Mouse (Mus musculus) testis, adult 2 months (tissue): ENCODE data around the gene Rfx4. TPM values are rescaled to one million over a fixed set of nuclear protein-coding genes. Genes with fewer than 3 reads are reported as not detected.

ENCODE experiments used
- H3K27ac ChIP-seq: fragments of 200-500 bp; 2 replicates; pipeline ENCODE4 v1.5.1; 2012; ENCODE audit warnings: low read depth, low read length; ENCODE audit not compliant: control insufficient read depth, insufficient read depth
- H3K27me3 ChIP-seq: fragments of 200-500 bp; 2 replicates; pipeline ENCODE4 v1.6.1; 2012; ENCODE audit warnings: mild to moderate bottlenecking, low read length, moderate library complexity; ENCODE audit not compliant: control insufficient read depth, insufficient read depth
- H3K36me3 ChIP-seq: fragments of 200-500 bp; 2 replicates; pipeline ENCODE4 v1.6.1; 2012; ENCODE audit warnings: mild to moderate bottlenecking, low read length; ENCODE audit not compliant: control insufficient read depth, insufficient read depth
- H3K4me1 ChIP-seq: fragments of 200-500 bp; 2 replicates; pipeline ENCODE4 v1.6.1; 2012; ENCODE audit warnings: low read length; ENCODE audit not compliant: control insufficient read depth, insufficient read depth
- H3K4me3 ChIP-seq: fragments of 200-500 bp; 2 replicates; pipeline ENCODE4 v1.5.1; 2012; ENCODE audit warnings: low read depth, mild to moderate bottlenecking, low read length, moderate library complexity, mixed read lengths; ENCODE audit not compliant: control insufficient read depth
- CTCF ChIP-seq: fragments of 200-500 bp; IDR thresholded peaks from 2 replicates; pipeline ENCODE4 v1.5.1; 2012; ENCODE audit warnings: low read depth, mild to moderate bottlenecking, inconsistent platforms, low read length, moderate library complexity; ENCODE audit not compliant: control insufficient read depth, insufficient read depth, insufficient replicate concordance
- POLR2A ChIP-seq: fragments of 200-500 bp; IDR thresholded peaks from 2 replicates; pipeline ENCODE4 v1.6.1; 2012; ENCODE audit warnings: low read depth, mild to moderate bottlenecking, inconsistent platforms, low read length, moderate library complexity; ENCODE audit not compliant: control insufficient read depth
- polyA plus RNA-seq: library from polyadenylated mRNA; depleted of rRNA; stranded (reverse); fragments of >200 nt; gene quantifications from 2 replicates; pipeline ENCODE4 v1.2.3, GENCODE M21; 2012

Rfx4 gene
- polyA plus RNA-seq, 1 experiment = 93.1 TPM

- H3K27ac ChIP-seq = no peak overlapping the region
- H3K4me1 ChIP-seq = no peaks in the 10 kb centered on the region
- H3K4me3 ChIP-seq = no peak overlapping the region
- H3K27me3 ChIP-seq = no peaks in the 10 kb centered on the region
- H3K36me3 ChIP-seq = peaks cover 1% of the 10 kb centered on the region; the same call in 1 of the 2 replicates
- TF ChIP-seq CTCF (no peak), POLR2A (no peak)
These were observed 102.5 kb downstream of the Rfx4 start for GRCm38 (mm10) chr10:84858371-84858770.

GRCm38 (mm10) chr10:84858806-84859496, 103.1 kb downstream of the Rfx4 start:
- Histone ChIP-seq H3K36me3 (peaks cover 1% of the 10 kb centered on the region; the same call in 1 of the 2 replicates), H3K4me3 (no peak overlapping the region), H3K27me3 (no peaks in the 10 kb centered on the region), H3K27ac (no peak overlapping the region), H3K4me1 (no peaks in the 10 kb centered on the region)
- no peak for TF ChIP-seq CTCF
- no peak for TF ChIP-seq POLR2A

- Histone ChIP-seq H3K4me1 (no peaks in the 10 kb centered on the region), H3K4me3 (no peak overlapping the region), H3K36me3 (peaks cover 1% of the 10 kb centered on the region; the same call in 1 of the 2 replicates), H3K27me3 (no peaks in the 10 kb centered on the region), H3K27ac (no peak overlapping the region)
- TF ChIP-seq POLR2A (no peak), CTCF (no peak)
These were observed 103.9 kb downstream of the Rfx4 start for GRCm38 (mm10) chr10:84859556-84860380.

GRCm38 (mm10) chr10:84863488-84863887, 107.6 kb downstream of the Rfx4 start:
- Histone ChIP-seq H3K27ac (no peak overlapping the region), H3K4me3 (no peak overlapping the region), H3K27me3 (no peaks in the 10 kb centered on the region), H3K4me1 (no peaks in the 10 kb centered on the region), H3K36me3 (peaks cover 1% of the 10 kb centered on the region; the same call in 1 of the 2 replicates)
- no peak for TF ChIP-seq CTCF
- no peak for TF ChIP-seq POLR2A

- H3K36me3 ChIP-seq = no peaks in the 10 kb centered on the region; the same call in 1 of the 2 replicates
- no peak overlapping the region for H3K27ac ChIP-seq
- no peak overlapping the region for H3K4me3 ChIP-seq
- H3K27me3 ChIP-seq = no peaks in the 10 kb centered on the region
- TF ChIP-seq CTCF (no peak), POLR2A (no peak)
- H3K4me1 ChIP-seq = no peaks in the 10 kb centered on the region
These were observed 111.7 kb downstream of the Rfx4 start for GRCm38 (mm10) chr10:84867577-84867976.

- H3K27ac ChIP-seq = no peak overlapping the region
- TF ChIP-seq CTCF = no peak
- TF ChIP-seq POLR2A = no peak
- no peak overlapping the region for H3K4me3 ChIP-seq
- H3K27me3 ChIP-seq = no peaks in the 10 kb centered on the region
- no peaks in the 10 kb centered on the region for H3K4me1 ChIP-seq
- no peaks in the 10 kb centered on the region; the same call in 1 of the 2 replicates for H3K36me3 ChIP-seq
These were observed 115.4 kb downstream of the Rfx4 start for GRCm38 (mm10) chr10:84871285-84871684.

- no peak overlapping the region for H3K4me3 ChIP-seq
- H3K27ac ChIP-seq = no peak overlapping the region
- H3K27me3 ChIP-seq = no peaks in the 10 kb centered on the region
- no peaks in the 10 kb centered on the region; the same call in 1 of the 2 replicates for H3K36me3 ChIP-seq
- no peaks in the 10 kb centered on the region for H3K4me1 ChIP-seq
- TF ChIP-seq CTCF (no peak), POLR2A (no peak)
These were observed 116.1 kb downstream of the Rfx4 start for GRCm38 (mm10) chr10:84871921-84872320.
